Mouse (Mus musculus): Measurements from ENCODE around the gene Igll1.
"Not testable (repeated sequence)": the region's sequence is repeated elsewhere in the genome, so short reads cannot be mapped to it uniquely, and the experiment has no call there.

The Igll1 gene

DNA sequence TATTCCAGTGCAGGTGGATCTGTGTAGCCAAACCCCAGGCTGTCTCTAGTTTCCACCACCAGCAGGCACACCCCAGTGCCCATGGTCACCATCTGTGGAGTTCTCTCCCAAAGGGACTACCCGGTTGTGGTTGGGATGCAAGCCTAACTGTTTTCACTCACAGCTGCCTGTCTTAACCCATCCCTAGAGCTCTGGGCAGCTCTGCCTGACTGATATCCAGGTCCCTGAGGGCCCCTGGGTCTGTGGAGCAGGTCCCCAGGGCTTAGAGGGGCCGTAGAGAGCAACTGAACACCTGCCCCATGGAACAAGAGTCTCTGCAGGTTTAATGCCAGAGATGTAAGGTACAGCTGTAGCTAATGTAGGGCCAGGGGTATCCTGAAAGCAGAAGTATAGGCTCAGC lies at the start of gene Igll1:
Gene Igll1, minus strand, starts transcription at position 8 of the 400 bp plus-strand sequence.
- no peak for DNase-seq (ENCODE audit: low spot score)

- no peak for DNase-seq (ENCODE audit: low spot score)
Measured at GRCm38 (mm10) chr16:16913440-16913839, 49.7 kb upstream of the Igll1 start.

DNA sequence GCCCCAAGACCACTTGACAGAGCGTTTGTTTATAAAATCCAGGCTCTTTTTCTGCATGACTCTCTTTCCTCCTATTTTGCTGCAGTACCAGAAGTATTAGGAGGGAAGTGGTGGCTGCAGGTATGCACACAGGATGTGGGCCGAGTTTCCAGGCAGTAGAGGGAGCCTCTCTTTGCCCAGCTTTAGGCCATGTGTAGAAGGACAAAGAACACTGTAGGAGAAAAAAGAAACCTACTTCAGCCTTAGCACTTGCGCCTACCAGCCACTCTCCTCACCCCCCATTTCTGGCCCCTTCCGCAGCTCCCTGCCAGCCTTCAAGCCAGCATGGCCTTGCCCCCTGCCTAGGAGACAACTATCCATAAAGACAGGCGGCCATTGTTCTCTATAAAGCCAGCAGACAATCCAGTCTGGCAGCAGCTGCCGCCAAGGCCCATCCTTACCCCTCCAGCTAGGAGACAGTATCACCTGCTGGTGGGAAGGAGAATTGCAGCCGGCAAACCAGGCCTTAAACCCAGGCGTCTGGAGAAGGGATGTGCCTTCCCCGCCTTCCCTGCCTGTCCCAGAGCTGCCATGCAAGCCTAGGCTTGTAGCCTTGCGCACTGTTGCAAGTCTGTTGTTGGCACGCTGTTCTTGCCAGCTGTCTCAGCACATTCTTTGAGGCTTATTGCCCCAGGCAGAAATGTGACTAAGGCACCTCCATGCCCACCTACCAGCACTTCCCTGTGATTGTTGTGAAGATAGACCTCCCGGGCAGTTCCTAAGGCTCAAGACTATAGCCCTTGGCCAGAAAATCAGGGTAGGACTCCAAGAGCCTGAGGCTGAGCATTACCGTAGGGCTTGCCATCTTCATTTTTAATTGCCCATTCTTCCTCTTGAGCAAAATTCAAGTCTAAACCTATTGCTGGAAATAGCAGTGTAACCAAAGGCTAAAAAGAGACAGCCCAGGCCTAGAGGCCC lies 48.1 kb upstream of the Igll1 start:
- peak; percentile 62 for DNase-seq (ENCODE audit: low spot score)

DNA sequence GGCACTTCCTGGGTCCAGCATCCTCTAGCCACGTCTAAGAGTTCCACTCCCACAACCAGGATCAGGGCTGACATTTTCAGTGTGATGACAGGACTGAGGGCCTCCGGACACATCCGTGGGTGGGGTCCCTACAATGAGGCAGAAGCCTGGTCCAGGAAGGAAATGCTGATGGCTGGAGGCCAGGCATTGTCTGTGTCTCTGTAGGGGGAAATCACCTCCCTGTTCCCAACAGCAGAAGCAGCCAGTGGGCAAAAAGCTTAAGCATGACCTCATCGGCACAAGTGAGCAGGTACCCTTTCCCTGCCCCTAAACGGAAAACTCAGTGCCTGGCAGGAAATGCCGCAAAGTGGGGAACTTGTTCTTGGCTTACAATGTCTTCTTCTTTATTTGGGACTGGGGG lies 44.0 kb upstream of the Igll1 start:
- no peak for DNase-seq (ENCODE audit: low spot score)

DNA sequence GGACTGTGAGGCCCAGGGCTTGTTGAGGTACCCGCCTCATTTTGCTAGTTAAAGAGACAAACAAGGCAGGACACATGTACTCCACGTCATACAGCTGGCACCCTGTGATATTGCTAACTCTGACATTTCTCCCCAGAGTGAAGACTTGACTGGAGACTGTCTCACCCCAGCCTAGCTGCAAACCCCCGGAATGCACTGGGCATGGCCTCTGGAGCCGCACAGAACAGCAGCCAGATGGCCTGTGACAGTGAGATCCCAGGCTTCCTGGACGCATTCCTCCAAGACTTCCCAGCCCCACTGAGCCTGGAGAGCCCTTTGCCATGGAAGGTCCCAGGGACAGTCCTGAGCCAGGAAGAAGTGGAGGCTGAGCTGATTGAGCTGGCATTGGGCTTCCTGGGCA lies 39.4 kb upstream of the Igll1 start:
- DNase-seq (ENCODE audit: low spot score) = no peak

DNA sequence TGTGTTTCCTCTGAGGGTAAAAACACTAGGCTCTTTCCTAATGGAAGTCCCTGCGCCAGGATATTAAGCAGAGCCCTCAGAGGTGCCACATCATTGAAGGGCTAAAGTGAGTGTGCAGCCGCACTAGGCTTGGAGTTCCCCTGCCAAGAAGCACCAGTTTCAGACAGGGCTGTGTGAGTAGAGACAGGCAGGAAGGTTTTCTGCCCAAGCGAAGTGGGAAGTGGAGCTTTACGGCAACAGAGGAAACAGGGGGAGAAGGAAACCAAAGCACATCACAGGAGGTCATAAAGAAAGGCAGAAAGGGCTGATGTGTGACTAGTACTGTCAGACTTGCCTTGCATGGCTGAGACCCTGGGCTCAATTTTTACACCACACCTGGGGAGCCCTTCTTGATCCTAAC lies 38.5 kb upstream of the Igll1 start:
- no peak for DNase-seq (ENCODE audit: low spot score)

GRCm38 (mm10) chr16:16897056-16897584 lies 33.3 kb upstream of the Igll1 start:
- DNase-seq (ENCODE audit: low spot score) = no peak

- DNase-seq (ENCODE audit: low spot score) = peak; percentile 78
Measured at GRCm38 (mm10) chr16:16896382-16897055, 32.7 kb upstream of the Igll1 start, which contains the start of gene Ppm1f. Ppm1f (plus strand) TSS chr16:16896469.

DNA sequence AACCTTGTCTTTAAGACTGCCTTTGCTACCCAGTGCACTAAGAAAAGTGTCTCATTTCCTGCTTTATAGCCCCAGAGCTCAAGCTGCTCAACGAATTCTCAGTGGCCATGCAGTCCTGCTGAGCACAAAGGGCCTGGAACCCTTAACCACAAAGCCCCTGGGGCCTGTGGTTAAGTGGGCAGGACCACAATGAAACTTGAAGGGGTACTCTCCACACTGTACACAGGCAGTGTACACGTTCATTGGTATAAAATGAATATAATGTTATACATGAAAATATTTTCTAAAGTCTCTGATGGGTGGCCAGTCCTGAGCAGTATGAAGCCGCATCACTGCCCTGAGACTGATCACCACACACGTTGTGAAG lies 32.2 kb upstream of the Igll1 start:
- no peak for DNase-seq (ENCODE audit: low spot score)

GRCm38 (mm10) chr16:16892366-16892765 lies 28.6 kb upstream of the Igll1 start:
- no peak for DNase-seq (ENCODE audit: low spot score)

GRCm38 (mm10) chr16:16888341-16888740 lies 24.6 kb upstream of the Igll1 start:
- no peak for DNase-seq (ENCODE audit: low spot score)

DNA sequence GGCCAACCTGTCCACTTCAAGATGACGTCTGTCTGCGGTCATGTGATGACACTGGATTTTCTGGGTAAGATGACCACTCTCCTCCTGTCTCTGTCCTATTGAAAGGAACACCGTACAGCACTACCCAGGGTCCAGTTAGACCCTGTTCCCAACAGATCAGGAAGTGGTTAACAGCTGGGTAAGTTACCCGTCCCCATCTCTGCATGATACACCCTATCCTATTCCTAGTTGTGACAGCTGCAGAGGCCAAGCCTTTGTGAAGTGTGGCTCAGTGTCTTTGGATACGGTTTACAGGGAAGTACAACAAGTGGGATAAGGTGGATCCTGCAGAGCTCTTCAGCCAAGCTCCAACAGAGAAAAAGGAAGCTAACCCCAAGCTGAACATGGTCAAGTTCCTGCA lies 15.2 kb upstream of the Igll1 start:
- DNase-seq (ENCODE audit: low spot score) = no peak

GRCm38 (mm10) chr16:16870617-16871331 lies 7.0 kb upstream of the Igll1 start, which contains the start of the genes Top3b and Vpreb1:
Top3b (plus strand) TSS chr16:16870736.
Vpreb1 (minus strand) TSS chr16:16870843.
- peak; percentile 51 for DNase-seq (ENCODE audit: low spot score)

GRCm38 (mm10) chr16:16870241-16870616 lies 6.4 kb upstream of the Igll1 start:
- no peak for DNase-seq (ENCODE audit: low spot score)

DNA sequence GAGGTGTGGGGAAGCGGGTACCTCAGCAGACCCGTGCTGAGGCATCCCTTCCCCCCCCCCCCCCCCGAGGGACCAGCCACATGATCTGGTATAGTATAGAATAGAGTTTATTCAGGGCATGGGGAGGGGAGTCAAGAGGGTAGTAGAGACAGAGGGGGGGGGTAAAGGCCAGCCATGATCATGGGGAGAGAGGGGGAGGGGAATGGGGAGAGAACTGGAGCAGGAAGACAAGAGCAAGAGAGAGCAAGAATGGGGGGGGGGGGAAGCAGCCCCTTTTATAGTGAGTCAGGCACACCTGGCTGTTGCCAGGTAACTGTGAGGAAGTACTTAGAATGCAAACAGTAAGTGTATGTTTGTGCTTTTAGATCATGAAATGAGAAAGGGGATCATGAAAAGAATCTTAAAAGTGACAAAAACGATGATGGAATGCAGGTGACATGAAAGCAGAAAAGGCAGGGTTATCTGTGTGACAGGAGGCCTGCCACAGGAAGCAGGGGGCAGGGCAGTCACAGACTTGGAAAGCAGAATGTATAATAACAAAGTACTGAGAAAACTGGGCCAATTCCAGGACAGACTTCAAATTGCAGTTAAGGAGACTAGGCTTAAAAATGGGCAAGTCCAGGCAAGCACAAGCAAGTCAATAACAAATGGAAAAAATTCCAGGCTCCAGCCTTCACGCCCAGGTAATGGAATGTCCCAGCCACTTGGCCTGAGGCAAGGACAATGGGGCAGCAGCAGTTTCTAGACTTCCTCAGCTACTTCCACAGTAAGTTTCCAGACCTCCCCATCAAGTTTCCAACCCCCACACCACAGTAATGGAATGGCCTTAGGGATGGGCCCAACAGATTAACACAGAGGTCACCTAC lies 2.1 kb upstream of the Igll1 start:
- DNase-seq (ENCODE audit: low spot score) = no peak

DNA sequence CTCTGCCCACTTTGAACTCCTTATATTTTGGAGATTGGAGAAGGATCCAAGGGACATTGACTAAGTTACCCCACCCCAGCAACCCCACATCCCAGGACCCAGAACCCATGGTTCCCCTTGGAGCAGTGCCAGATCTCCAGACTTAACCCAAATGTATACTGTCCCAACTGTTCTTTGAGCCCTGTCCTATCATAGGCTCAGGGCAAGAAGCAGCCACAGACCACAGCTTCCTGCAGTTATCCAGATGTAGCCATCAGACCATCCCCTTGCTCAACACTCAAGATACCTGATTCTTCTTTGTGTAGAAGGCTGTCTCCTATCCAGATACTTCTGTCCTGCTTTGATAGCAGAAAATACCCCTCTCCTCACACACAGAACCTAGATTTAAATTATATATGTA lies 1.4 kb upstream of the Igll1 start:
- DNase-seq (ENCODE audit: low spot score) = no peak

- DNase-seq (ENCODE audit: low spot score) = no peak
Measured at GRCm38 (mm10) chr16:16862288-16862687, 1.5 kb downstream of the Igll1 start.

- no peak for DNase-seq (ENCODE audit: low spot score)
Measured at GRCm38 (mm10) chr16:16856731-16857476, 6.9 kb downstream of the Igll1 start.

- DNase-seq (ENCODE audit: low spot score) = not testable (repeated sequence)
Measured at GRCm38 (mm10) chr16:16856054-16856453, 7.7 kb downstream of the Igll1 start.

DNA sequence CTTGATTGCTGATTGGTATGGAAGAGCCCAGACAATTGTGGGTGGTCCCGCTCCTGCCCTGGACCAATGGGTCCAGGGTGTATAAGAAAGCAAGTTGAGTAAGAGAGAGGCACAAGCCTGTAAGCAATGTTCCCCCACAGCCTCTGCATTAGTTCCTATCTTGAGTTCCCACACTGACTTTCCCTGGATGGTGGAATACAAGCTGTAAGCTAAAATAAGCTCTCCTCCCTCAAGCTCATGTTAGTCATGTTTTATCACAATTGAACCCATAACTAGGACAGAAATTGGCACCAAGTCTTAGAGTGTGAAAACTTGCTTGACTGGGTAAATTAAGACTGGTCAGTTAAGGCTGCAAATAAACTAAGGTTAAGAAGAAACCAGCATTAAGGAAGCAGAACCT lies 8.2 kb downstream of the Igll1 start:
- DNase-seq (ENCODE audit: low spot score) = no peak

- DNase-seq (ENCODE audit: low spot score) = no peak
Measured at GRCm38 (mm10) chr16:16854836-16855235, 8.9 kb downstream of the Igll1 start.

All from urinary bladder, postnatal 10 days (tissue).